Mouse (Mus musculus): ENCODE measurements at regions not wholly inside any gene's neighbourhood (a gene's known extent, or its start where the extent isn't known, plus 50 kb on each side); places are given as distances from the start of the nearest gene placed in this dataset.

DNA sequence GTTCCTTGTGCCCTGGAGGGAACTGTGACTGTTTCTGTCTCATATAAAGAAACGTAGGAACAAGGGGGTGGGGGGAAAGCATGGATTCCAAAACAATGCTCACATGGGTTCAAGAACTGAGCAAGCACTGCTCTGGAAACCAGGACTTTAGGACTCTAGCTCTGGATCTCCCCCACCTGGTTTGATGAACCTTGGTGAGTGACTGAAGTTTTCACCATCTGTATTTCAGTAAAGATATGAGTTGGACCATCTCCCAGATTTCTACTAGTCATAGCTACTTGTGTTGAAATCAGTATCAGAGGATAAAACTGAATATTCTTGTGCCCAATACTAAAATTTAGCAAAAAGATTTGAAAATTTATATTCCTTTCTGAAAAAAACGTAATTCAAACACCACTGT lies 70.7 kb upstream of the Rasa1 start:
- Histone ChIP-seq H3K79me2 (replicated peaks; ENCODE audit: control insufficient read depth, insufficient read depth, low read length) (no peaks in the 10 kb centered on the region), H3K4me3 (no peak overlapping the region), H3K27me3 (ENCODE audit: control insufficient read depth, insufficient read depth, low read length) (no peaks in the 10 kb centered on the region), H3K36me3 (ENCODE audit: control insufficient read depth, insufficient read depth, low read length) (no peaks in the 10 kb centered on the region), H3K27ac (no peak overlapping the region), H3K9ac (ENCODE audit: low read depth, low read length) (no peak overlapping the region), H3K4me1 (ENCODE audit: control insufficient read depth, insufficient read depth, low read length) (no peaks in the 10 kb centered on the region)
- intact Hi-C loops (cut with DNase I): no loop called here
- no peak for DNase-seq
- WGBS: 52% methylated on average over 2 of the region's 2 CpGs
- TF ChIP-seq CTCF (IDR thresholded peaks at IDR 0.05) (no peak), POLR2A (IDR thresholded peaks at IDR 0.05; ENCODE audit: insufficient read depth, low read depth, low read length) (no peak), EP300 (IDR thresholded peaks at IDR 0.05; ENCODE audit: insufficient read depth, low read depth, low read length) (no peak)

GRCm38 (mm10) chr13:85359143-85359542 lies 70.2 kb upstream of the Rasa1 start:
- Histone ChIP-seq H3K36me3 (ENCODE audit: control insufficient read depth, insufficient read depth, low read length) (no peaks in the 10 kb centered on the region), H3K79me2 (replicated peaks; ENCODE audit: control insufficient read depth, insufficient read depth, low read length) (no peaks in the 10 kb centered on the region), H3K27ac (no peak overlapping the region), H3K4me1 (ENCODE audit: control insufficient read depth, insufficient read depth, low read length) (no peaks in the 10 kb centered on the region), H3K4me3 (no peak overlapping the region), H3K27me3 (ENCODE audit: control insufficient read depth, insufficient read depth, low read length) (no peaks in the 10 kb centered on the region), H3K9ac (ENCODE audit: low read depth, low read length) (no peak overlapping the region)
- DNase-seq: no peak
- 53% methylated on average over 6 of the region's 6 CpGs for WGBS
- no peak for TF ChIP-seq EP300 (IDR thresholded peaks at IDR 0.05; ENCODE audit: insufficient read depth, low read depth, low read length)
- TF ChIP-seq POLR2A (IDR thresholded peaks at IDR 0.05; ENCODE audit: insufficient read depth, low read depth, low read length): no peak
- no peak for TF ChIP-seq CTCF (IDR thresholded peaks at IDR 0.05)
- intact Hi-C loops (cut with DNase I): no loop called here

DNA sequence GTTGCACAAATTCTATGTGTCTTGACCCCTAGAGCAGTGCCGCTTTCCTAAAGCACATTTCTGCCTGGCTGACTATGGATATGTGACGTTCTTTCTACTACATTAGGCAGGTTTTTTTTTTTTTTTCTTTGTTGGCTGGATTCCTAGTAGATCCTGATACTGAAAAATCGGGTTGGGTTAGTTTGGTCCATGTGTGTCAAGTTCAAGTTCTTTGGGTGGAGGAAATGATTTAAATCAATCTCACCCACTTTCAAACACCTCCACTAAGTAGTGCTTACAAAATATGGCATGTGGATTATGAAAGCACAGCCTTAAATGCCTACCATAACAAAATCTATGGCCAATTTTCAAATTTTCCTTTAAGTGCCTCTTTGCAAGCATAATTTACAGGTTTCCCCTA lies 63.1 kb upstream of the Rasa1 start:
- Histone ChIP-seq H3K4me3 (no peak overlapping the region), H3K79me2 (replicated peaks; ENCODE audit: control insufficient read depth, insufficient read depth, low read length) (no peaks in the 10 kb centered on the region), H3K4me1 (ENCODE audit: control insufficient read depth, insufficient read depth, low read length) (no peaks in the 10 kb centered on the region), H3K36me3 (ENCODE audit: control insufficient read depth, insufficient read depth, low read length) (no peaks in the 10 kb centered on the region), H3K9ac (ENCODE audit: low read depth, low read length) (no peak overlapping the region), H3K27ac (no peak overlapping the region), H3K27me3 (ENCODE audit: control insufficient read depth, insufficient read depth, low read length) (no peaks in the 10 kb centered on the region)
- 67% methylated on average over 3 of the region's 3 CpGs for WGBS
- no peak for DNase-seq
- intact Hi-C loops (cut with DNase I): no loop called here
- no peak for TF ChIP-seq EP300 (IDR thresholded peaks at IDR 0.05; ENCODE audit: insufficient read depth, low read depth, low read length)
- no peak for TF ChIP-seq CTCF (IDR thresholded peaks at IDR 0.05)
- TF ChIP-seq POLR2A (IDR thresholded peaks at IDR 0.05; ENCODE audit: insufficient read depth, low read depth, low read length): no peak

Measured in heart, adult 2 months (tissue).